Mouse (Mus musculus) heart, embryonic 16.5 days (tissue): ENCODE measurements around the gene B4galt4. TPM values are rescaled to one million over a fixed set of nuclear protein-coding genes. Genes with fewer than 3 reads are reported as not detected.
A peak's percentile ranks its signal among the peaks of the same experiment; 100 is the strongest.

Experiments used
- ATAC-seq: fragments of 200-750 bp; cut with Nextera tagmentation; replicated peaks from 2 replicates; pipeline ENCODE4 v1.8.0; 2017; ENCODE audit warnings: moderate number of reproducible peaks; ENCODE audit not compliant: insufficient read depth, low FRiP score; ENCODE audit errors: extremely low read depth
- H3K27ac ChIP-seq: fragments of 300-500 bp; sonication (generic); 2 replicates; pipeline ENCODE4 v1.5.1; 2014; ENCODE audit warnings: mild to moderate bottlenecking, low read length, control low read depth, moderate library complexity
- H3K27me3 ChIP-seq: fragments of 300-500 bp; sonication (generic); 2 replicates; pipeline ENCODE4 v1.6.1; 2014; ENCODE audit warnings: low read length, mixed read lengths; ENCODE audit not compliant: control insufficient read depth, insufficient read depth
- H3K36me3 ChIP-seq: fragments of 300-500 bp; sonication (generic); 2 replicates; pipeline ENCODE4 v1.6.1; 2014; ENCODE audit not compliant: control insufficient read depth, insufficient read depth
- H3K4me1 ChIP-seq: fragments of 300-500 bp; sonication (generic); 2 replicates; pipeline ENCODE4 v1.6.1; 2014; ENCODE audit warnings: low read length, mixed read lengths; ENCODE audit not compliant: control insufficient read depth, insufficient read depth
- H3K4me2 ChIP-seq: fragments of 300-500 bp; sonication (generic); 2 replicates; pipeline ENCODE4 v1.6.1; 2014; ENCODE audit warnings: low read depth, mild to moderate bottlenecking, control low read depth, low read length
- H3K4me3 ChIP-seq: fragments of 300-500 bp; sonication (generic); 2 replicates; pipeline ENCODE4 v1.5.1; 2014; ENCODE audit warnings: mild to moderate bottlenecking, control low read depth, low read length
- H3K9ac ChIP-seq: fragments of 300-500 bp; sonication (generic); 2 replicates; pipeline ENCODE4 v1.6.1; 2014; ENCODE audit warnings: low read length, control low read depth
- H3K9me3 ChIP-seq: fragments of 300-500 bp; sonication (generic); replicated peaks from 2 replicates; pipeline ENCODE4 v1.6.1; 2016; ENCODE audit warnings: low read length; ENCODE audit not compliant: control insufficient read depth
- WGBS: fragments of 180-500 bp; shearing (Covaris S2); extraction: QIAGEN DNeasy Blood & Tissue Kit; methylation state at CpG from one replicate; pipeline ENCODE4 v1.1.7; 2014; 5-methylcytosine and 5-hydroxymethylcytosine counted together
- polyA plus RNA-seq: library from polyadenylated mRNA; unstranded; fragments of >200 nt; fragmentation: Nextera tagmentation; extraction: Ambion mirVana; gene quantifications from 2 replicates; pipeline ENCODE4 v1.2.1, GENCODE M21; 2015

B4galt4 gene
- polyA plus RNA-seq, 1 experiment from 2014 or later = 22.8 TPM

DNA sequence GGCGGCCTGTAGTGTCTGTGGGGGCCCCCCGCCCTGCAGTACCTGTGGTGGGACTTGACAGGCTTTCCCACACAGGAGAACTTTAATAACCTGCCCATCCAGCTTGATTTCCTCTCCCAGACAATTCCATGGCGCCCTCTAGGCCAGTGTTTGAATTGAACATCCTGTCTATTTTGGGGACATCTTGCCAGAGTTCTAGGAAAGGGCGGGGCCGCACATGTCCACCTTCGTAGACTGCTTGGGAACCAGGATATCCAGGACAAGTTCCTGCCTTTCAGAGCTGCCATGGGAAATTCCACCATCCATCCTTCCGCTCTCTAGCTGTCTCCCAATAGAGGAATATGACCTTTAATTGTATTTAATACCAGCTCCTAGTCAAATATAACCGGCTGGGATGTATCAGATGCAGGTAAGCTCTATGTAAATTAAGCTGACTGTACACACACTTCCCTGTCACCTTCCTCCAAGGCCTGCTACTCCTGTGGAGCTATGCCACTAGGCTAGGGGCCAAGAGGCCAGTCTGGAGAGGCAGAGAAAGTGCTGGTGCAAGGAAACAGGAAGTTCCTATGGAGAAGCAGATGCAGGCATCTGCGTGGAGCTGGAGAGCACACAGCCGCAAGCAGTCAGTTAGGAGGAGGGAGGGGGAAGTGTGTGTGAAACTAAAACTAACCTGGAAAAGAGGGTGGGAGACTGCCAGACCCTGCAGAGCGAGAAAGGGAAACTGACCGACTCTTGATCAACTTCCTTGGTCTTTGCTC, 16.2 kb downstream of the B4galt4 start:
- Histone ChIP-seq H3K4me1 (peaks cover 16% of the 10 kb centered on the region), H3K36me3 (peaks cover 6% of the 10 kb centered on the region; the same call in 1 of the 2 replicates), H3K4me3 (no peak overlapping the region), H3K27ac (peak overlapping the region; percentile 52; the same call in 1 of the 2 replicates), H3K27me3 (no peaks in the 10 kb centered on the region), H3K4me2 (no peak overlapping the region), H3K9ac (no peak overlapping the region), H3K9me3 (no peaks in the 10 kb centered on the region)
- WGBS = 74% methylated on average over 12 of the region's 12 CpGs
- peak; percentile 26; the same call in 1 of the 2 replicates for ATAC-seq

DNA sequence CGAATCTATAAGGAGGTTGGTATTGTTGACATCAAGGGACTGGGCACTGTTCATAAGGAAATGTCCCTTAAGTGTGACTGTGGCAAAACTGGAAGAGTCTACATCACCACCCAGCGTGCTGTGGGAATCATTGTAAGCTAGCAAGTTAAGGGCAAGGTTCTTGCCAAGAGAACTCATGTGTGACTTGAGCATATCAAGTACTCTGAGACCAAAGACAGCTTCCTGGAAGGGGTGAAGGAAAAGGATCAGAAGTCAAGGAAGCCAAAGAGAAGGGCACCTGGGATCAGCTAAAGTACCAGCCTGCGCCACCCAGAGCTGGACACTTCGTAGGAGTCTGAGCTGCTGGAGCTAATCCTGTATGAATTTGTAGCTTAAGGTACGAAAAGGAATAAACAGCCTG, 18.2 kb downstream of the B4galt4 start:
- no peak overlapping the region for H3K9ac ChIP-seq
- H3K4me1 ChIP-seq = peaks cover 19% of the 10 kb centered on the region
- H3K27me3 ChIP-seq = no peaks in the 10 kb centered on the region
- ATAC-seq = no peak
- peak overlapping the region; percentile 13; the same call in 1 of the 2 replicates for H3K27ac ChIP-seq
- no peak overlapping the region for H3K4me3 ChIP-seq
- H3K4me2 ChIP-seq = no peak overlapping the region
- 90% methylated on average over 5 of the region's 5 CpGs for WGBS
- H3K9me3 ChIP-seq = no peaks in the 10 kb centered on the region
- H3K36me3 ChIP-seq = peaks cover 6% of the 10 kb centered on the region; the same call in 1 of the 2 replicates

DNA sequence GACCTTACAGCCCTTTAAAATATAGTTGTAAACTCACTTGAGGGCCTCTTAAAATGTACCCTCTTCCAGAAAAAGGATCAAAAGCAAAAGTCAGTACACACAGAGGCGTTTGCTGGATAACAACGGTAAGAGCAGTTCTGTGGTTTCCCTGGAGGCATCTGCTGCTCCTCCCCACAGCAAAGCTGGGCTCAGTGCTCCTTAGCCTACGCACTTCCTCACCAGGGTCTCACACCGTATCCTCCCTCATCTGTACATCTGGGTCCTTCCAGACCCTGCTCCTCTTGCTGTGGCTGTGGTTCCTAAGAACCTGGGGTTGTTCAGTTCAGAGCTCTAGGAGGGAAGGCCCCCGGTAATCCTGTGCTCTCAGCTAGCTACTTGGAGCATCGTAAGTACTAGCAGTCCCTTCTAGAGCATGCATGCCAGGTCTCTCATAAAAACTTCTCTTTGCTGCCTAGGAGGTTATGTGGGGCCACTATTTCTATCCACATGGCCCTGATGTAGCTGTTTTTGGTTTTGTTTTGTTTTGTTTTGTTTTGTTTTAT, 18.8 kb downstream of the B4galt4 start:
- Histone ChIP-seq H3K4me3 (no peak overlapping the region), H3K9me3 (no peaks in the 10 kb centered on the region), H3K4me1 (peaks cover 19% of the 10 kb centered on the region), H3K4me2 (no peak overlapping the region), H3K9ac (no peak overlapping the region), H3K27ac (peak overlapping the region; percentile 16; the same call in 1 of the 2 replicates), H3K36me3 (peaks cover 6% of the 10 kb centered on the region; the same call in 1 of the 2 replicates), H3K27me3 (no peaks in the 10 kb centered on the region)
- ATAC-seq = no peak; the same call in 1 of the 2 replicates
- WGBS = 79% methylated on average over 6 of the region's 6 CpGs

DNA sequence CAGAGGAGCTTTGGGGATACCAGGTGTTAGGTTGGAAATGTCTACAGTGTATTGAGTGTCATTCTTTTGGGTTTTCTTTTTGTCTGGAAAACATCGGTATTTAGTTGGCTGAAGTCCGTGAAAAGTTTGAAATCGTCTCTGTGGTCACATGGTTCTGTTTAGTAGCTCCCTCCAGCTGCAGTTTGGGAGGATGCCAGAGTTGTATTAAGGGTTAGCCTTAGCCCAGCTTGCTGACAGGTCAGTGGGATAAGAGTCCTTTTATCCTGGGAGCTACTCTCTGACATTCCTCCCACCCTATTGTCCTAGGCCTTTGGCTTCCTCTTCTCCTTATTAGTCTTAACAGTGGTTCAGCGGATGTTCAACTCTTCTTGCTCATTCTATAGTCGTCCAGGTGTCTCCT, 19.9 kb downstream of the B4galt4 start:
- H3K4me3 ChIP-seq = no peak overlapping the region
- WGBS = 61% methylated on average over 5 of the region's 5 CpGs
- no peak overlapping the region for H3K9ac ChIP-seq
- H3K27me3 ChIP-seq = no peaks in the 10 kb centered on the region
- H3K4me1 ChIP-seq = peaks cover 16% of the 10 kb centered on the region
- H3K27ac ChIP-seq = no peak overlapping the region
- peaks cover 6% of the 10 kb centered on the region; the same call in 1 of the 2 replicates for H3K36me3 ChIP-seq
- no peak overlapping the region for H3K4me2 ChIP-seq
- H3K9me3 ChIP-seq = no peaks in the 10 kb centered on the region
- no peak for ATAC-seq

DNA sequence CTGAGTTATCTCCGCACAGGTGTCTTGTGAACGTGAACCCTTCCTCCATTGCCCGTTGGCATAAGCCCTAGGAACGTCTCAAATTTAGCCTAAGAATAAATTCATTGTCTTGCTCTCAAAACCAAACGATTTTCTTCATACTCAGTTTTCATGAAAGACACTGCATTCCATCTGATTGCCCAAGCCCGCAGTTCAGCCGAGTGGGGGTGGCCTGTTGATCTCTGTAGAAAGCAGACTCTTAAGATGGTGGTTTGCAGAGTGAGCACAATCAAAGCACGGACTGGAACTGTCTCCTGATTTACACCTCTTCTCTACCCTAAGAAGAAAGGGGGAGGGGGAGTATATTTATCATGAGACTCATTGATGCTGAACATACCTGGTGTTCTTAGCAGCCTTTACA, 20.3 kb downstream of the B4galt4 start:
- 80% methylated on average over 8 of the region's 8 CpGs for WGBS
- H3K36me3 ChIP-seq = peaks cover 6% of the 10 kb centered on the region; the same call in 1 of the 2 replicates
- H3K9ac ChIP-seq = no peak overlapping the region
- ATAC-seq = no peak
- H3K27me3 ChIP-seq = no peaks in the 10 kb centered on the region
- H3K27ac ChIP-seq = no peak overlapping the region
- no peak overlapping the region for H3K4me3 ChIP-seq
- no peak overlapping the region for H3K4me2 ChIP-seq
- no peaks in the 10 kb centered on the region for H3K9me3 ChIP-seq
- peaks cover 16% of the 10 kb centered on the region for H3K4me1 ChIP-seq

DNA sequence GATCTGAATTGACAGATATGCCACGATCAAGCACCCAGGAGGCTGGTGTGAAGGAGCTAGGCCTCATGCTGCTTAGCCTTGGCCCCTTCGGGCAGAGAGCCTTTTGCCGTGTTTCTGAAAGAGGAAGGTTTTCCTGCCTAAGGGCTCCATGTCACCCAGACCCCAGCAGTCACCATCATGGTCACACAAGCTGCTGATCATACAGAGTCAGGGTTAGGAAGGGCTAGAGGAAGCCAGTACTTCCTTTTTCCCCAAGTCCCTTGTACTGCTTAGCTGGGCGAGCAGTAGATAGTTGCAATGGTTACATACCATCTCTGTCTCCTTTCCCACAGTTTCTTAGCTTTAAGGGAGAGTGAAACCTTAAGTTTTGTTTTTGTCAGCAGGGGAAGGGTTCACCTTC, 21.4 kb downstream of the B4galt4 start:
- ATAC-seq = no peak
- H3K27ac ChIP-seq = peak overlapping the region; percentile 30
- 79% methylated on average over 4 of the region's 4 CpGs for whole genome bisulfite sequencing
- H3K9ac ChIP-seq = no peak overlapping the region
- H3K4me1 ChIP-seq = peaks cover 16% of the 10 kb centered on the region
- no peaks in the 10 kb centered on the region for H3K9me3 ChIP-seq
- H3K27me3 ChIP-seq = no peaks in the 10 kb centered on the region
- H3K4me3 ChIP-seq = no peak overlapping the region
- peaks cover 10% of the 10 kb centered on the region for H3K36me3 ChIP-seq
- H3K4me2 ChIP-seq = no peak overlapping the region

DNA sequence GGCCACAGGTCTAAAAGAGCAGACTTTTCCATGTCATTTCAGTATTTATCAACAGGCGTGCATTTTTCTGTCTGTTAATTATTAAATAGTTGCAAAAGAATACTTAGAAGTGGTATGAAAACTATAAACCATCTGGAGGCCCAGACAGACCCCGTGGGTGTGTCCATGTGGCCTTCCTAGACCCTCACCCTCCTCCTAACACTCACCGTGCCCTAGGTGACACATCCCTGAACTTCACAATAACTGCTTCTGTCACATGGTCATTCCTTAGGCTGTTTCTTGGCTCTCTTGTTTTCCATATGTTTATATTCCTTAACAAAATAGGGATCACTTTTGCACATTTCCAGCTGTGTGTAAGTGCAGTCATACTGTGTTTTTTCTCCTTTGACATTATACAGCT, 24.6 kb downstream of the B4galt4 start:
- H3K4me3 ChIP-seq = no peak overlapping the region
- H3K9me3 ChIP-seq = no peaks in the 10 kb centered on the region
- no peak overlapping the region for H3K27ac ChIP-seq
- H3K4me1 ChIP-seq = peaks cover 11% of the 10 kb centered on the region
- peaks cover 14% of the 10 kb centered on the region for H3K36me3 ChIP-seq
- no peak overlapping the region for H3K4me2 ChIP-seq
- no peaks in the 10 kb centered on the region for H3K27me3 ChIP-seq
- no peak overlapping the region for H3K9ac ChIP-seq
- ATAC-seq = no peak
- 70% methylated on average over 3 of the region's 3 CpGs for WGBS

DNA sequence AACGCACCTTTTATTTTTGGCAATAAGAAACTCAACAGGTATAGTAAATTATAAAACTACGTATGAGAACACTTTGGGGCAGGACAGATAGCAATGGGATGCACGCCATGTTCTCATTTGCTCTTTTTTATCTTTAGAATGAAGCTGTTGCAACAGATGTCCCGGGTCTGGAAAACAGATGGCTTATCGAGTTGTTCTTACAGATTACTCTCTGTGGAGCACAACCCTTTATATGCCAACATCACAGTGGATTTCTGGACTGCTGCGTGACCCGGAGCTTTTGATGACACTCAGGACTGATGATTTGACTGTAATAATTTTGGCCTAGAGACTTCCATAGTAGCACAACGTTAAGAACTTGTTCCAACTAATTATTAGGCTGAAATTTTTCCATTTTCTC, 25.7 kb downstream of the B4galt4 start:
- Histone ChIP-seq H3K4me2 (no peak overlapping the region), H3K4me1 (peaks cover 8% of the 10 kb centered on the region), H3K9ac (no peak overlapping the region), H3K27ac (no peak overlapping the region), H3K4me3 (no peak overlapping the region), H3K27me3 (no peaks in the 10 kb centered on the region), H3K9me3 (no peaks in the 10 kb centered on the region), H3K36me3 (peaks cover 14% of the 10 kb centered on the region)
- no peak for ATAC-seq
- WGBS = 81% methylated on average over 8 of the region's 8 CpGs

DNA sequence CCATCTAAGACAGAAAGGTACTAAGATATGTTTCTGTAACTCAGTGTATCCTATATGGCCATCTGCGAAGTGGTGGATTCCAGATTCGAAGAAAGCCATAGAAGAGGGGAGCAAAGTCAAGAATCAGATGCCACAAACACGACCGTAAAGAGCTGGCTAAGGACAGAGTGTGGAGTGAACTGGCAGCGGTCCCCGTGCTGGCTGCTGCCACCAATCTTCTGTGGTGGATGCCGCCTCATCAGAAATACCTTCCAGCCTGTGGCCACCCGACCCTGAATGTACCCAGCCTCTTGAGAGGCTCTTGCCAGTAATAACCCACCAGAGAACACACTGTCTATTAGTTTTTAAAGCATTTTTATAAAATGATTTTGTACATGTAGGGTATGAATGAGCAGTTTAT, 26.3 kb downstream of the B4galt4 start:
- no peak overlapping the region for H3K4me2 ChIP-seq
- H3K4me3 ChIP-seq = no peak overlapping the region
- H3K27me3 ChIP-seq = no peaks in the 10 kb centered on the region
- peaks cover 5% of the 10 kb centered on the region for H3K4me1 ChIP-seq
- no peak for ATAC-seq
- H3K27ac ChIP-seq = no peak overlapping the region
- WGBS = 93% methylated on average over 8 of the region's 8 CpGs
- H3K9me3 ChIP-seq = no peaks in the 10 kb centered on the region
- no peak overlapping the region for H3K9ac ChIP-seq
- H3K36me3 ChIP-seq = peaks cover 14% of the 10 kb centered on the region
